Mouse (Mus musculus): ENCODE measurements at regions not wholly inside any gene's neighbourhood (a gene's known extent, or its start where the extent isn't known, plus 50 kb on each side); places are given as distances from the start of the nearest gene placed in this dataset.

DNA sequence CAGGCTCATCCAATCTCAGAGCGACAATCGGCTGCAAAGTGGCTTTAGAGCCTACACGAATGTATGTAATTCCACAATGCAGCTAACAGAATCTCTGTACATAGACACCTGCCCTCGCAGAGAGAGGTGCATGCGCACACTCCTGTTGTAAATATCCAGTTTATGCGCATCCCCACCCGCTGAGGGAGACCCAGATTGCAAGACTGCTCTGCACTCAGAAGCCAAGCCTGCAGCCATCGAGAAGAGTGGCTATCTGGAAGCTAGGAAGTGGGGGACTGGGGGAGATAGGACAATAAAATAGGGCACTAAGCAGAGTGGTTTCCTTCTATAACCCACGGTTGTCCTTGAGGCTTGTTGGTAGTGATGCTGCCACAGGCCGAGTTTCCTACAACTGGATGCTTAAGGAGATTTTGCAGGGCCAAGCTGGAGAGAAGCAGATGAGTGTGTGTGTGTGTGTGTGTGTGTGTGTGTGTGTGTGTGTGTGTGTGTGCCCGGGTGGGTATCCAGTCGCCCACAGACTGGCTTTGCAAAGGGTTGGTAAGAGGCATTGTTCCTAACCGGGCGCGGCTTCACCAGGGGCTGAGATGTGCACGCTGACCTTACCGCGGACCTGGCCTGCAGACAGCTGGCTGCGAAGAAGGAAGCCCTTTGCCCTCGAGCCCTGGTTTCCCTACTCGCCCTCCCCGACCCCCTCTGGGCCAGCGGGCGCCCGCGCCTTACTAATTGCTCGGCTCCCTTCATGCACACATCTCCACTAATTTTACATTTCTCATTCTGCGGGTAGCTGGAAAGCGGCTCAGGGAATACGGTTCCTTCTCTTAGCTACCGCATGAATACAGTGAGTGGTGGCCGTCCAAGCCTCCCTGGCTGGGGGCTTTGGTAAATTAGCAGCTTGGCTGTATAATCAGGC is 81.1 kb upstream of the Tbca start:
- TF ChIP-seq CTCF (IDR thresholded peaks at IDR 0.05; ENCODE audit: borderline replicate concordance, extremely low read depth, insufficient read depth, insufficient read length) (no peak), POLR2A (IDR thresholded peaks at IDR 0.05; ENCODE audit: borderline replicate concordance, extremely low read depth, insufficient read depth, insufficient read length, poor library complexity, severe bottlenecking) (no peak)

All from brain, embryonic 14.5 days (tissue).